Mouse (Mus musculus) kidney, postnatal 14 days (tissue): ENCODE data around the gene Ifnl2.
"Not testable (repeated sequence)": the region's sequence is repeated elsewhere in the genome, so short reads cannot be mapped to it uniquely, and the experiment has no call there.

Experiments
- DNase-seq: peaks from one replicate; pipeline ENCODE4 v3.0.0; 2022; ENCODE audit warnings: mixed read lengths

Ifnl2 gene

DNA sequence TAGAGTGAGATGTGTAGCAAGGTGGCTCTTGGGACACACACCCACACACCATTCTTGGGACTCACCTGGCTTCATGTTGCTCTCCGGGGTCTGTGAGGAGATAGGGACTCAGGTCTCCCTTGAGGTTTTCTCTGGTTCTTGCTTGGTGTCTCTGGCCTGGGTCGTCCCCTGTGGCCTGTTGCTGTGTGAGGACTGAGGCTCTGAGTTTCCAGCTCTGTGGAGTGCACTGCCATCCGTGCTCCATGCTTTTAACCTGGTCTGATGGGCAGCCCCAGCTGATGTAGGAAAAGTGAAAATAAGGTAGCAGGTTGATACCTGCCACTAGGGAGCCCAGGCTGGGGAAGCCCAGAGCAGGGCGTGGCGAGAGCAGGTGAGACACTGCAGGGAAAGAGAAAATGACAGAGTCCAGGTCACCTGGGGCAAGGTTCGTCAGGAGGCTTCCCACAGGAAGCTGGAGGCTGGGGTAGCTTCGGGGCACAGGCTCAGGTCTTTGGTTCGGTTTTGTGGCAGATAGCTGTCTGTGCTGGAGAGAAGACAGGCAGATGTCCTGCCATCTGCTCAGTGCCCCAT is at the start of gene Ifnl2:
Gene Ifnl2 (minus strand): TSS at position 51 of the 570 bp plus-strand sequence.
- DNase-seq: not testable (repeated sequence)

DNA sequence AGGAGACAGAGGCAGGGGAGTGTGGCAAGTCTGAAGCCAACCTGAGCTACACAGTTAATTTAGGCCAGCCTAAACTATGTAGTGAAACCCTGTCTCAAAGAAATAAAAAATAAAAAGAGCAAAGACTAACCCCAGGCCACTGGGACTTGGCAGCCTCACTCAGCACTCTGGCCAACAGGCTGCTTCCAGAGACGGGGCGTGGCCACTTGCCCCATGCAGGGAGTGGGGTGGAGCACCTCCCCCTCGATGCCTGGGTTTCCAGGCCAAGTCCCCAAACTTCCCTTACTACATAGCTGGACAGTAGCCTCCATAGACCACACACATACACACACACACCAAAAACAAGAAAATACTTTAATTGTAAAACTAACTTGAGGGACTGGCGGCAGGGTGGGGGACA is 48.2 kb upstream of the Ifnl2 start:
- peak; percentile 83 for DNase-seq

DNA sequence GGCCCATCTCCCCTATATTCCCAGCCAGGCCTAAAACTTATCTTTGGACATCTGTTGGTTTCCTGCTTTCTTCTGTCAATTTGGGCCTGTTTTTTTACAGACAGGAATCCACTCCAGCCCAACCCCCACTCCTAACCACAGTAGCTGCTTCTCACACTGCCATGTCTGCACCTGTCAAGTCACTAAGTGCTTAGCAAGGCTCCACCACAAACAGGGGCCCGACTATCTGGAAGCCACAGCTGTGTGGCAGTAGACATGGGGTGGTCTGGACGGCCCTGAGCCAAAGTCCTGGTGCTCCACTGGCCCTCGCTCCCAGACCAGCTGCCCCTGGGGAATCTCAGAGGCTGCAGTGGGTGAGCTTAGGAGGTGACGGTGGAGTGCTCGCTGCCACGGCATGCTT is 47.5 kb upstream of the Ifnl2 start:
- no peak for DNase-seq

DNA sequence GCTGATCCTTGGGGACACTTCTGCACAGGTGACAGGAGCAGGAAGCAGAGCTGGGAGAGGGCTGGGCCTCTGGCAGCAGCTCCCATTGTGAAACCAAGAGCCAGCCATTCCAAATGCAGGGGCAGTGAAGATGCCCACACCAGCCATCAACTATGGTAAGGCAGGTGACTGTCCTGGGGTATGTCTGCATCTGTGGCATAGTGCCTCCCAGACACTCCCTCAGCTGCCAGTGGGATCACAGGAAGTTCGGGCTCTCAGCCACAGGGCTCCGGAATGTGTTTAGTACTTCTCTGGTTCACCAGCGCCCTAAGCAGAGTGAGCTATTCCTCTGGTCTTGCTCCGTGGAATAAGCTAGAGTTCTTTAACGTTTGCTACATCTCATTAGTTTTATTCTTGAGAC is 46.8 kb upstream of the Ifnl2 start:
- no peak for DNase-seq

DNA sequence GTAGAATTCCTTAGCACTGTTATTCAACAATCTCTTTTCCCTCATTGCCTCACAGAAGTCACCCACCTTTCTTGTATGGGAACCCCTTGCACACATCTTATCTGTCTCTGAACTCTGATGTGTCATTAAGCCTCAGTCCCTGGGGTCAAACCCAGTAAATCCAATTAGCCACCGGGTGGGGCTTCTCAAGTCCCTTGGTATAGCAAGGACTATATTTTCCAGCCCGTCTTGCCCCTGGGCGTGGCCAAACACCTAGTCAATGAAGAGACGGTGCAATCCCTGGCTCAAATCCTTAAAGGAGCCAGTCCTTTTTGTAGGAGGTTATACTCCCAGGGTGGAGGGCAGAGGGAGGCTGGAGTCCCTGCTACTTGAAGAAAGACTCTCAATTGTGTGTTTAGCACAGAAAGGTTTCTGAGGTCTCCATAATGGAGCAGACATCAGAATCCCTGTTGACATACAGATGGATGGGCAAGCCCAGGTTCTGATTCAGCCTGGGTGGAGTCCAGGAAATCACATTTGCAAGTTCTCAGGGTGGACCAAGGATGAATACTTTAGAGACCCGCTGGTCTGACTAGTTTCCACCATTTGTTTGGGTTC is 45.8 kb upstream of the Ifnl2 start:
- DNase-seq: no peak

DNA sequence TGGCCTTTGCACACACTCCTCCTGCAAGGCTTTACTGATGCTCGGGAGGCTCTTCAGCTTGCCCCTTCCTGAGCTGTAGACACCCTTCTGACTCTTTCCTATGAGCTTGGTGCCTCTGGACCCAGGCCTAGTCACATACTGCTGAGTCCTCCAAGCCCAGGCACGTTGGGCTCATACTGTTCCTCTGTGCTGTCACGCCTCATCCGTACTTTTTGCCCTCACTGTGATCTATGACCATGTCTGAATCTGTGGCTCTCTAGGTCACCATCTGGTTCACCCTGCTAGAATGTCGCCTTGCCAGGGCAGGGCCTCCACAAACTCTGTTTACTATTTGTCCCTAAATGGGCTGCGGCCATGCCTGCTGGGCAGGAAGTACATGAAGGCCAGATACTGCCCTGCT is 42.8 kb upstream of the Ifnl2 start:
- DNase-seq: no peak

DNA sequence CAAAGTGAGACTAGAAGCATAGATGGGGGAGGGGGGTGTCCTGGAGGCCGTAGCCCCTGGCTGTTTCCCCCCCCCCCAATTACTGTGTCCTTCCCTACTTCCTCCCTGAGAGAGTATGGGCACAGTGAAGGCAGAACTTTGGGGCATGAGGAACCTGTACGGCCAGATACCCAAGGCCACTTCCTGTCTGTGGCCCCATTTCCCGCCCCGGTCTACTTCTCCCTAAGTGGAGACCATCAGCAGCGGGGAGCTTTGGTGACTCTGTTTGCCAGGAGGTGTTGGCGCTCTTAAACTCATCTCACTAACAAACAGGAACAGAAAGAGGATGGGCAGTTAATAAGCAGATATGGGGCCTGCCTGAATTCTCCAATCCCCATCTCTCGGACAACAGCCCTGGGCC is 37.4 kb upstream of the Ifnl2 start:
- DNase-seq: no peak

DNA sequence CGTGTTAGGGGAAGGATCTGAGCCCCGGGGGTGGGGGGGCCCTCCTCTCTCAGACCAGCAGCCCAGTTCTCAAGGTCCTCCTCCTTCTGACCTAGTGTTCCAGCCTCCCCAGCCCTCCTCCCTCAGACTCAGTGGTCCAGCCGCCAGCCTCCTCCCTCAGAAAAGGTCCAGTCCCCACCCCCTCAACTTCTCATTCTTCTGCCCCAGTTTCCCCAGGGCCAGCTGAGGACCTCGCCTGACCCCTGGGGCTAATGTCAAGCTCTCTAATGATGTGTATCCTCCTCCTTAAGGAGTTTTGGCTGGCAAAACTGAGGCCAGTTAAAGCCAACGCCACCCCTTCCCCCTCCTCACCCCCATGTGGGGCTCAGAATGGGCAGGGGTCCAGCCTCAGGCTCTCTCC is 36.9 kb upstream of the Ifnl2 start, which contains the start of gene Nccrp1:
Gene Nccrp1 (minus strand): TSS at position 101 of the 400 bp plus-strand sequence.
- no peak for DNase-seq

DNA sequence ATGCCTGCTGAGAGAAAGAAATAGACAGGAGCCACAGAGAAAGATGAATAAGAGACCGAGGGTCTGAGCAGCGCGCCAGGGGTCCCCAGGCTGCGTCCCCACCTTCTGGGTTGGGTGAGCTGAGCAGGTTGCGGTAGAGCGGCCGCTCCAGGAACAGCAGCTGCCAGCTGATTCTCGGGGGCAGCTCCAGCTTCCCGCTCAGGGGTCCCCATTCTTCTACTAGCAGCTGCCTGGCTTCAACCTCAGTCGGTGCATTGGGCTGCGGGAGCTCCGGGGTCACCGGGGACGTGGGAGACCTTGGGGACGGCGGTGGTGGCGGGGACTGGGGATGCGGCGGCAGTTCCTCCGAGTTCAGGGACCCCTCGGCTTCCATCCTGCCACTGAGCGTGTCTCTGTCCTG is 36.4 kb upstream of the Ifnl2 start:
- no peak for DNase-seq

DNA sequence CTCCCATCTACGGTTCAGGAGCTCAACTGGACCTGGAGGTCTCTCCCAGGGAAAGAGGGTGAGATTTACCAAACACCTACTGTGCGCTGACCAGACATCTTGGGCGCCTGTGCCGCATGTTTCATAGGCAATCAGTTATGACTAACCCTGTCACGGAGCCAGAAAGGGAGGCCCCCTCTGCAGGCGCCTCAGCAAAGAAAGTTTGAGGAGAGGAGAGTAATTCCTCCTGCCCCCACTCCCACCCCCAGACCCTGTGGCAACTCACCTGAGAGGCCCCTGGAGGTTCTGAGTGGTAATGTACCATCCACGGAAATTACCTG is 35.6 kb upstream of the Ifnl2 start:
- DNase-seq: no peak

DNA sequence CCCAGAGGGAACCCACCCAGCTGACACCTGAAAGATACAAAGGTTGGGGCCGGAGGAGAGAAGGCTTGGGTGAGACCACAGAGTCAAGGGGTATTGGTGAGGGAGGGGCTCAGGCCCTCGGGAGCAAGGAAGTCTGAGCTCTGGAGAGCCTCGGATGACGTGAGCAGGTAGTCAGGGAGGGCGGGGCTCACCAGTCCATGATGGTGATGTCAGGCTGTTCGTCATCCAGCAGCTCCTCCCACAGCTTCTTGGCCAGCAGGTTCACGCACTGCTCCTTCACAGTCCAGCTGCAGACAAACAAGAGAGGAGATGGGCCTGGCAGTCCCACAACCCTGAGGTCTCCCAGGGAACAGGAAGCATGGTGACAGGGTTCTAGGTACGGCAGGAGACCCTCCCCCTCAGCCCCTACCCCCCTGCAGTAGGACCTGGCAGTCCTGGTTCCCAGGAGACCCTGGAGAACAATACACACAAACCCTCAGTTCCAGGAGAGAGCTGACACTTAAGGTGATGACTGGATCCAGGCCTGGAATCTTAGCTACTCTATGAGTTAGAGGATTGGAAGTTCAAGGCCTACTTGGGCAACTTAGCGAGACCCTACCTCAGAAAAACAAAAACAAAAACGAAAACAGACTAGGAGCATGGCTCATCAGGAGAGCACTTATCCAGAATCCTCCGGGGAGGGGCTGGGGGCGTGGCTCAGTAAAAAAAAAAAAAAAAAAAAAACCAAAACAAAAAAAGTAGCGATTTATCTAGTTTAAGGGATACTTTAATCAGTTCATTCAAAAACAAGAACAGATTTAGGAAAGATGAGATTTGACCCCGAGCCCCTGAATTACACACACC is 35.0 kb upstream of the Ifnl2 start:
- DNase-seq: peak; percentile 51

DNA sequence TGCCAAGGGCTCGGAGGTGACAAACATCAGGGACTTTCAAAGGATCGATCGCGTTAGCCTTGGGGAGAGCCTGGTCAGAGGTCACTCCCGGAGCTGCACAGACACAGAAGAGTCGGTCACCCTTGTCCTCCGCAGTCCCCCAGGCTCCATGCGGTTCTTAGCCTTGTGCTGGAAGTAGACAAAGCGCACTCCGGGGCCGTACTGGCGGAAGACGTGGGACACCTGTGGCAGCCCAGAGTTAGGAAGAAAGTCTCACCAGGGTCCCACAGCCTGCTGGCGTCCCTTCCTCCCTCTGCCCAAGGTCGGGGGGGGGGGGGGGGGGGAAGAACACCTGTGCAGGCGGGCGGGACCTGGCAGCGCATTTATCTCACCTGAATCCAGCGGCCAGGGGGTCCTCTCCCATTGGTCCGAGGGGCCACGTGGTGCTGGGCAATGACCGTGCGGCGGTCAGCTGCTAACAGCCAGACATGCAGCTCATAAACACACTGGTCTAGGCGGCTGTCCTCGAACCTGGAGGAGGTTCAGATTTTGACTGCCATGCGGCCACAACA is 33.9 kb upstream of the Ifnl2 start:
- DNase-seq: peak; percentile 58

DNA sequence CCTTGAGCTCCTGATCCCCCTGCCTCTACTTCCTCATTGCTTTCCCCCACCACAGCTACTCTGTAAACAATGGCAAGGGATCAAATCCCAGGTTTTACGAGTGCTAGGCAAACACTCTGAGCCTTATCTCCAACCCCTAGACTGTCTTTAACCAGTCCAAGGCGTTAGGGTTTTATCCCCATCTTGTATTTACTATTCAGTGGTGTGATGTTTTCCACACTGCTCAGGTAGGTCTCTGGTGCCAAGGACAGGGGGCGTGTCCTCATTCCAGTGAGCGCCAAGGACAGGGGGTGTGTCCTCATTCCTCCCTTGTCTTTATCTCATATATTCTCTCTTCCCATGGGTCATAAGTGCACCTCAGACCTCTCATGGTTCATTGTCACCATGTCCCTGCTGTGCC is 30.3 kb upstream of the Ifnl2 start, which contains the start of gene Sycn:
Gene Sycn (plus strand): TSS at position 360 of the 400 bp plus-strand sequence.
- DNase-seq: no peak

DNA sequence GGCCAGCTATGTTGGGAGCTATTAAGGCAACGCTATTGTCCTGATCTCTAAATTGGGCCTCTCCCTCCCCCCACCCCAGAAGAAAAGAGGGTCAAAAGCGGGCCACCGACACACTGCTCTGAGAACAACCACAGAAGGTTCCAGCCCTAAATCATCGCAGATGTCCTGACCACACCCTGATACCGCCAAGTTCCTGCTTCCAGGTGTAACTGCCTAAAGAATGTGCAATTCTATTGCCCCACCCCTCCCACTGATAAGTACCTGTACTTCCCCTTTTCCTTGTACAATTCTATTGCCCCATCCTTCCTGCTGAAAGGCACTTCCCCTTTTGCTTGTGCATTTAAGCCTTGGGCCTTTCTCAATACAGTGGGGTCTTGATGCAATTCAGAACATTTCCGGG is 28.6 kb upstream of the Ifnl2 start:
- not testable (repeated sequence) for DNase-seq

DNA sequence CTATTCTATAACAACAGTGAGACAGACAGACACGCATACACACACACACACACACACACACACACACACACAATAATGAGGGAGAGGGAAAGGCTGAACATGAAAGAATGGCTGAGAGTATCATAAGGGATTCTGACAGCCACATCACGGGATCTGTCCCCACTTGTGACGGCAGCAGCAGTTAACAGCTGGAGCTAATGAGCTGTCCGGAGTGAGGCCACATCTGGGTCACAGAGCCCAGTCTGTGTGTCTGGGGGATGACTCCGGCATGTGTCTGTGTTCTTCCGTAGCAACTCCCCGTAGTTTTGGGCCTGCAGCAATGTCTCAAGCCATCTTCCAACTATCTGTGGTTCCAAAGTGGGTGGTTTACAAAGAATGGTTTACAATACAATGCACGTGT is 21.8 kb upstream of the Ifnl2 start:
- peak; percentile 14 for DNase-seq

DNA sequence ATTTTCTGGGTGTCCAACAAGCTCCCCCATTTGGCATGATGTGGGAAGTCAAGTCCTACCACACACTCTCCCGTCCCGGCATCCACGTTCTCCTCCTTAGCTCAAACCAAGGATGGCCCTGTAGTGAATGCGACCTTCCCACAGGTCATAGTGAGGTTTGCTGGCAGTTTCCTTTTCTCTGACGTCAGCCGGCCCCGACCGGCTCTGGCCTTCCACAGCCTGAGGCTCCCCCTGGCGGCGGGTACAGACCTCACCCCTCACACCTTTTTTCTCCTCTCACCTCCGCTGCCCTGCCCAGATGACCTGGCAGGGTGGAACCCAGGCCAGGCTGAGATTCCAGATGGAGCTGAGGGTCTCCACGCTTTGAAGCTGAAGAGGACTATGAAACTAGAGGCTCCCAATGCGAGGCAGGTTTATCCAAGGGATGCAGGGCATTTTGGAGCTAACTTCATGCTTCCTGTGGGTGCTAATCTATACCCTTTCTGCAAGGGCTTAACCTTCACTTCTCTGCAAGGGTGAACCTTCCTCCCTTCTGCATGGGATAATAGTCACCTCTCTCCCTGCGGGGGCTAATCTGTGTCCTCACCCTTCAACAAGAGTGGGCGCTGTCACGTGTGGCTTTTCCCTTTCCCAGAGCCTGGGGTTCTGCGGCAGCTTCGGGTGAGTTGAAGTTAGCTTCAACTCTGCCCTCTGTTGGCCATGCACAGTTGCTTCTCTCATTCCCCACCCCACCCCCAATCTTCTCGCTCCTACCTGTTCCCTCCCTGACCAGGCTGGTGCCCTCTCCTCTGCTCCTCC is 17.9 kb upstream of the Ifnl2 start:
- peak; percentile 85 for DNase-seq

DNA sequence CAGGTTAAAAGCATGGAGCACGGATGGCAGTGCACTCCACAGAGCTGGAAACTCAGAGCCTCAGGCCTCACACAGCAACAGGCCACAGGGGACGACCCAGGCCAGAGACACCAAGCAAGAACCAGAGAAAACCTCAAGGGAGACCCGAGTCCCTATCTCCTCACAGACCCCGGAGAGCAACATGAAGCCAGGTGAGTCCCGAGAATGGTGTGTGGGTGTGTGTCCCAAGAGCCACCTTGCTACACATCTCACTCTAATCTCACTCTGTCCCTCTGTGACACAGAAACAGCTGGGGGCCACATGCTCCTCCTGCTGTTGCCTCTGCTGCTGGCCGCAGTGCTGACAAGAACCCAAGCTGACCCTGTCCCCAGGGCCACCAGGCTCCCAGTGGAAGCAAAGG is 12.3 kb upstream of the Ifnl2 start, which contains the start of gene Ifnl3:
Gene Ifnl3 (plus strand): TSS at position 301 of the 400 bp plus-strand sequence.
- DNase-seq: not testable (repeated sequence)

DNA sequence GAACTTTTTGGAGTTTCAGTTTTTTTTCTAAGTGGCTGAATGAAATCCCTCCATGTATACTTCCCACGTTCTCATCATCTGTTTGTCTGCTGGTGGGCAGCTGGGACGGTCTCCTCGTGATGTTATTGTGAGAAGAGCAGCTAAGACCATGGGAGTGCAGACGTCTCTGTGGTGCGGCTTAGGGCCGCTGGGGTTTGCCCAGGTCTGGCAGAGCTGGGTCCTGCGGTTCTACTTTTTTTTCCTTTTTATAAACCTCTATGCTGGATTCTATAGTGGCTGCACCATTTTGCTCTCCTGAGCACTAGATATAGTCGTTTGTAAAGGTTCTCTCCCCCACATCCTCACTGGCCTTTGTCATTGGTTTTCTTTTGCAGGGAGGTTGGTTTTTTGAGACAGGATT is 1.2 kb upstream of the Ifnl2 start:
- no peak for DNase-seq

DNA sequence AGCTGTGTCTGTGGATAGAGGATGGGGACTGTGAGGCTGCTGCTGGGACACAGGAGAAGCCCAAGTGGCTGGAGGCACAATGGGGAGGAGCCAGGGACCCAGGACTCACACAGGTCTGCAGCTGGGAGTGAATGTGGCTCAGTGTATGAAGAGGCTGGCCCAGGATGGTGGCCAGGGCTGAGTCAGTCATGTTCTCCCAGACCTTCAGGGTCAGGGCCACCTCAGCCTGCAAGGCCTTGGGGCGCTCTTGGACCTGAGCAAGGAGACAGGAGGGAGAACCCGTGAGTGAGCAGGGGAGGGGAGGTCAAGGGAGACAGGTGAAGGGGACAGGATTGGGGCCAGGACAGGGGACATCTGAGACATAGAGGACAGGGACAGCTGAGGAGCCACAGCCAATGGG is 1.1 kb downstream of the Ifnl2 start:
- DNase-seq: not testable (repeated sequence)

DNA sequence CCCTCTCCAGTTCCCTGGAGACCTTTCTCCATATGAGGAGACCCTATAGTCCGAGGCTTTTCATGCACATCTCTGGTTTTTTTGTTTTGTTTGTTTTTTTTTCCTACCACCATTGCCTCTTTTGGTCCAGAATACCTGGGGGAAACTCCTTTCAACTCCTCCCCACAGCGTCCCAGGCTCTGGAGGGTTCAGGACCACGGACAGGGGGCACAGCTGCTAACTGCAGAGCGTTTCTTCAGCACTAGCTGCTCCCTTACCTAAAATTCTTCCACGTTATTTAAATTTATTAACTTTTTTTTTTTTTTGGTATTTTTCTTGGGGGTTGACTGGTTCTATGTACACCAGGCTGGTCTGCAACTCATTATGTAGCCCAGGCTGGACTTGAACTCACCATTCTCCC is 4.7 kb downstream of the Ifnl2 start:
- peak; percentile 11 for DNase-seq

DNA sequence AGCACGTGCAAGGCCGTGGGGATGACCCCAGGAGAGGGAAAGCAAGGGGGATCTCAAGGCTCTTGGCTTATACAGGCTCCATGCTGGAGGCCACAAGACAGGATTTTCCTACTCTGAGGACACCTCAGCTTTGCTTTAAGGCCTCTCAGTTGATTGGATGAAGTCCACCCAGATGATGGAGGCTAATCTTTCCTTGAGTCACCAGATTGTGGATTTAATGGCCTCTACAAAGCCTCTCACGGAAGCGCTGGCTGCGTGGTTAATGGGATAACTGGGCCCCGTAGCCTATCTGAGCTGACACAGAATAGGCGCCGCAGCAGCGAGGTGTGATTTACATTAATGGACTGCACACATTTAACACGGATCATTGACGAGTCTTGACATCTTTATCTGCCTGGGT is 14.8 kb downstream of the Ifnl2 start:
- DNase-seq: no peak

DNA sequence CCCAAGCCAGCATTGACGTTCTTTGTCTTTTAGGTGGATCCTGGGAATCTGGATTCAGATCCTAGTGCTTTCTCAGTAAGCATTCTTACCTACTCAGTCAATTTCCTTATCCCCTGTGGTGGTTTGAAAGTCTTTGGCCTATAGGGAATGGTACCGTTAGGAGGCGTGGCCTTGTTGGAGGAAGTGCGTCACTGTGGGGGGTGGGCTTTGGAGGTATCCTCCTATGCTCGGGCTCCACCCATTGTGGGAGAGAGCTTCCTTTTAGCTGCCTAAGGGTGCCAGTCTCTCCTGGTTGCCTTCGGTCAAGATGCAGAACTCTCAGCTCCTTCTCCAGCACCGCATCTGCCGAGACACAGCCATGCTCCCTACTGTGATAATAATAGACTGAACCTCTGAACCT is 17.9 kb downstream of the Ifnl2 start:
- DNase-seq: no peak

DNA sequence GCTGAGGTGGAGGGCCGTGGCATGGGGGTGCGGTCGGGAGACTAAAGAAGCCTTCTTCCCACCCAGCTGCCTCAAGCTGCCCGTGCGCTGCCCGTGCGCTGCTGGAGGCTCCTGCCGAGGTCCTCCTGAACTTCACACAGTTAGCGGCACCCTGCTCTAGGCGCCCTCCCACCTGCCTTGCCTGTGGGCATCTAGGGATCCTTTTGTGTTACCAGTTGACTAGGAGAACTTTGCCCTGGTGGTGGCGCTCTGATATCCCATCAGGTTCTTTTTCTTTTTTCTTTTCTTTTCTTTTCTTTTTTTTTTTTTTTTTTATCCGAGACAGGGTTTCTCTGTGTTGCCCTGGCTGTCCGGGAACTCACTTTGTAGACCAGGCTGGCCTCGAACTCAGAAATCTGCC is 19.4 kb downstream of the Ifnl2 start:
- no peak for DNase-seq
